Mouse (Mus musculus): ENCODE measurements around the gene Tenm4.

- TF ChIP-seq CHD2 (IDR thresholded peaks at IDR 0.05; ENCODE audit: low read depth, low read length), result no peak
- TF ChIP-seq MAFK (IDR thresholded peaks at IDR 0.05; ENCODE audit: insufficient read depth, low read depth, low read length), result no peak
- TF ChIP-seq ZC3H11A (IDR thresholded peaks at IDR 0.05; ENCODE audit: borderline replicate concordance, low read depth, low read length), result no peak
- TF ChIP-seq HCFC1 (IDR thresholded peaks at IDR 0.05; ENCODE audit: borderline replicate concordance, insufficient read depth, low read length), result no peak
- TF ChIP-seq ZNF384 (IDR thresholded peaks at IDR 0.05; ENCODE audit: low read depth, low read length), result no peak
Observed at GRCm38 (mm10) chr7:96457891-96458290, 286.8 kb downstream of the Tenm4 start.
